Mouse (Mus musculus) cerebellum, postnatal 4 days (tissue): ENCODE data around the gene Rgs9.
"Not testable (repeated sequence)": the region's sequence is repeated elsewhere in the genome, so short reads cannot be mapped to it uniquely, and the experiment has no call there.

ENCODE experiments used
- DNase-seq, 2 experiments: peaks; one replicate each; pipeline ENCODE4 v3.0.0; 2022; ENCODE audit warnings: low spot score in 2 of 2, mixed read lengths in 1 of 2

The Rgs9 gene

GRCm38 (mm10) chr11:109297710-109298375, at the start of gene Rgs9:
Gene Rgs9 (minus strand): TSS chr11:109298129.
- peak; percentile 90 to 95 for DNase-seq

DNA sequence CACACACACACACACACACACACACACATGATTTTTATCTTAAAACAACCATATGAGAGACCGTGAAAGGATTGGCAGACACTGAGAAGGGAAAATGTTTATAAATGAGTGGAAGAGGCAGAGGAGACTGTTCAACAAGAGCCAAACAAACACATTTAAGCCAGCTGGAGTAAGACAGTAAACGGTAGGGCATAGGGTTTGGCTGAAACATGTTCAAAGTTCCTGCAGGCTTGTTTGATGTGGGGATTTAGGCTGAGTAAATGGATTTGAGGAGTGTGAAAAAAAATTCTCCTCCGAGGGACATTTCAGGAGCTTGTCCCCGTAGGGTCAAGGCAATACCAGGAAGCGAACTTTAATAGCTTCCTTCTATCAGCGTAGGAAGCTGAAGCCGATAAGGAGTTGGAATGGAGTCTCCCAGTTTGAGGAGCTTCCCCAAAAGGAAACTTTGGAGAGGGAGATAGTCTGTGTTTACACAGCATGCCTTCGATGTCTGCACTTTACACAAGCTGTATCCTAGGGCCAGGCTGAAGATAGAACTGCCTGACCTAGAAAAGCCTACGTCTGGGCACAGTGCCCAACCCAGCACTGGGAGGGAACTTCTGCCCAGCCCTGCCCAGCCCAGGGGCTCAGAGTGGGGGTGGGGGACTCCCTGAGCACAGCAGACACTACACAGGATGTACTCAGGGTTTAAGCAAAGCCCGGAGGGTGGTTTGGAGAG, 49.5 kb upstream of the Rgs9 start:
- peak; percentile 51 to 73 for DNase-seq

DNA sequence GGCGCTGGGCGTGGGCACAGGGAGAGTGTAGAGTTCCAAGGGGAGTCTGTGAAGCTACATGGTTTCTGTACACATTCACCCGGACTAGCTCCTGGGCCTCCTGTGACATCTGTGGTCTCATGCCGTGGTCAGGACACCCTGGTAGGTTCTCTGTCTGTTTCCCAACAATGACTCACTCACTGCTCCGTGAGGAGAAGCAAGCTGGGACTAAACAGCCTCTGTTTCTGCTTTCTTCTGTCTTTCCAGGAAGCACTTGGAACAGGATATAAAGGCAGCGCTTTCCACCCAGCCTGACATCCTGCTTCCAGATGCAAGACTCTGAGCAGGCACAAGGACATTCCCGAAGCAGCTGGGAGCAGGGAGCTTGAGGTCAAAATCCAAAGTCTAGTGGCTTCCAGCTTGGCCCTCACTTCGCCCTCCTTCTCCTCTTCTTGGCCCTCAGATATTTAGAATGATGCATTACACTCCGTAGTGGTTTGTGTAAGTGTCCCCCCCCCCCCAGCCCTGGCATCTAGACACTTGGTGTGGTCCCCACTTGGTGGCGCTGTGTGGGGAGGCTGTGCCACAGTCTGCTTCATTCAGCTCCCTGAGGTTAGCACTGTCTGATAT, 46.2 kb upstream of the Rgs9 start:
- DNase-seq: peak in 1 of 2 experiments; percentile 45

DNA sequence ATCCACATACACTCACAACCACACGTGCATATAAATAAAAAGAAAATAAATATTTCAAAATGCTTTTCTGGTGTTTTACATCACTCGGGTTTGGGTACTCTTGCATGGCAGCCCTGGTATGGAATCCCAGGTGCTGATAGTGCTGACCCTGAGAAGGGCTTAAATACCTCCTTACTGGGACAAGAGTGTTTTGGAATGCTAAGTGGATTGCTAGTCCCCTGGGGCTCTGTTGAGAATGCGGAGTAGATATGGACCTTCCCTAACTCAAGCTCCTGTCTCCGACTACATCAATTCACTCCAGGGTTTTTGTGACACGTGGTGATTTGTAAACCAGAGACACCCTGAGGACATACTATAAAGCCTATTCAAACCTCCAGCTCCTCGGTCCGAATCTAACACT, 45.6 kb upstream of the Rgs9 start:
- DNase-seq: no peak

GRCm38 (mm10) chr11:109342666-109343065, 44.7 kb upstream of the Rgs9 start:
- not testable (repeated sequence) for DNase-seq

DNA sequence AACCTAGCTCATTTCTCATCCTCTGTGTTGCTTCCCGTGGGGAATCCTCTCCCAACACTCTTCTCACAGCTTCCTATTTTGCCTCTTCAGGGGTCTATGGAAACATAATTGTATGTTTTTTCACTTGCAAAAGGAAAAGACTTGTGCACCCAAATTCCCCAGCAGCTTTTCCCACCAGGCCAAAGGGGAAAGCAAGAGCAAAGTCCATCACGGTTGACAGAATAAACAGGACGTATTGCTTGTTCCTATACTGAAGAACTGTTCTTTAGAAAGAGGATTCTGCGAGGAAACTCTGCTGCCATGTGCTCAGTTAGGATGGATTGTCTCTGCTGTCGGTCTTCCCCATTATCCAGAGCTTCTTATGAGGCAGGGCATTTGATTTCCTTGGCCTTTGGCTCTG, 42.6 kb upstream of the Rgs9 start:
- DNase-seq: no peak

GRCm38 (mm10) chr11:109339155-109339938, 41.4 kb upstream of the Rgs9 start:
- DNase-seq: no peak

DNA sequence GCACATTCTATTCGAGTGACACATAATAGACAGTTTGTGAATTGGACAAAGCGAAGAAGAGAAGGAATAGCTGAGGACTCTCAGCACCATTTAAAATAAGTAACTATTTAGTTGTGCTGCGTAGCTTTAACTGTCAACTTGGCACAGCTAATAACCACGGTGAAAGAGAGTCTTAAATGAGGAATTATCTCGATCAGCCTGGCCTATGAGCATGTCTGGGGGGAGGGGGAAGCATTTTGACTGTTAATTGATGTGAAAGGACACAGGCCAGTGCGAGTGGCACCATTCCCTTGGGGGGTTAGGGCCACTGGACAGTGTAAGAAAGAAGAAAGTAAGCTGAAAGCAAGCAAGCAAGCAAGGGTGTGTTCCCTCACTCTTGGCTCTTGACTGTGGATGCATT, 38.0 kb upstream of the Rgs9 start:
- no peak for DNase-seq

DNA sequence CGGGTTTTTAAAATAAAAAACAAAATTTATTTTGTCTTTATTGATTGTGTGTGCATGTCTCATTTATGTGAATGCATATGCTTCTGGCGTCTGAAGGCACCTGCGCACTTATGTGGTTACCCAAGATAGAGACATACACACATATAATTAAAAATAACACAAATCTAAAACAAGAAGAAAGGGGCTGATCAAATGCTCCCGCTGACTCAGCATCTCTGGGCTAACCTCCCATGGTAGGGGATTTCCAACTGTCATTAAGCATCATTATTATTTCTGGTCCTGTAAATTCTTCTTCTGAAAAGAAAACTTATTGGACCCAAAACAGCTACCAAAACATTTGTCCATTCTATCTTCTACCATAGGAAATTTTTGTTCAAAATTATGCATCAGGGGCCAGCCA, 36.8 kb upstream of the Rgs9 start:
- no peak for DNase-seq

- DNase-seq: no peak
These were observed 34.8 kb upstream of the Rgs9 start for GRCm38 (mm10) chr11:109332722-109333121.

DNA sequence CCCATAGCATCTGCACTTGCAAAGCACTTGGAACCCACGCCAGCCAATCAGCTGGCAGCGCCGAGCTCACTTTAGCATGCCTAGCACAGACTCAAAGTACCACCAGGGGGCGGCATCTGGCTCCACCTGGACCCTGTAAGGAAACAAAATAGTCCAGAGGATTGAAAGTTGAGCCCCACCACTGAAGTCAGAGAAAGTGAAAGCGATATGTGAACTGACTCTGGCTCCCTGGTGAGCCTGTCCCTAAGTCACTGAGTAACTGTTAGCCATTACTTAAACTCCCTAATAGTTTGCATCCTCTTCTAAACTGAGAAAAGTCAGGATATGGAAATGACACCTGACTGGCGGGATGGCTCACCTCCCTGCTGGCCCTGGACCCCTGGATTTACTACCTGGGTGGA, 33.5 kb upstream of the Rgs9 start:
- peak; percentile 90 to 95 for DNase-seq

GRCm38 (mm10) chr11:109330706-109331393, 32.9 kb upstream of the Rgs9 start:
- DNase-seq: no peak

- DNase-seq: no peak
These were observed 31.4 kb upstream of the Rgs9 start for GRCm38 (mm10) chr11:109329331-109329730.

DNA sequence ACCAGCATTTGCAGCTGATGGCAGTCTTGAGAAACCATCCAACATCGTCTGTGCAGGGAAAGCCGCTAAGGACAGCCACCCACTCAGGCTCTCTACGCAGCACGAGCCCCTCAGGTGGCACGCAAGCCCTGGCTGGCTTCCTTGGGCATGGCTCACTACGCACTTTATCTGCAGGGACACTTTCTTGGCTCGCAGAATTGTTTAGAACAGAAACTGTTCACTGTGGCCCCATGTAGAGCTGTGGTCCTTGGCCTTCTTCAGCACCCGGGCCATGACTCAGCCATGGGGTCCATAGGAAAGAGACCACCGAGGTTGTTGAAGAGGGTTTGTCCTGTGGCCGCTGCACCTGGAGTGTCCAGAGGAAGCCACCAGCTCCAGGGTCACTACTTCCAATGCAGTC, 30.0 kb upstream of the Rgs9 start:
- DNase-seq: no peak

GRCm38 (mm10) chr11:109327381-109327780, 29.5 kb upstream of the Rgs9 start:
- no peak for DNase-seq

DNA sequence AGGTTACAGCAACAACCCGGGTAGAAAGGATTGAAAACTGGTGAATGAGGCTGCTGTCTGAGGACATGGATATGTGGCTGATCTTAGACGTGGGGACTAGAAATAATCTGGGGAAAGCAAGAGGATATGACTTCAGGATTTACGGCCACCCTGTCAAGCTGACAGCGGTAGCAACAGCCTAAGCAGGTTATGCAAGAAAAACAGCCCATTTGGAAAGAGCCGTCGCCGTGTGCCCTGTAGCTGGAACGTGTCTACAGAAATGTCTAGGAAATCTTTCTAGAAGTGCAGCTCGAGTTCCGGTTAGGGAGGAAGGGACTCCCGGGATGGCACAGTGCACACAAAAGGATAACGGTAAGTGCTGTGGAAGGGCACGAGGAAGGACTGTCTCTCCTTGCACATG, 28.3 kb upstream of the Rgs9 start:
- DNase-seq: no peak

- peak; percentile 42 to 83 for DNase-seq
These were observed 22.5 kb upstream of the Rgs9 start for GRCm38 (mm10) chr11:109320361-109320933.

DNA sequence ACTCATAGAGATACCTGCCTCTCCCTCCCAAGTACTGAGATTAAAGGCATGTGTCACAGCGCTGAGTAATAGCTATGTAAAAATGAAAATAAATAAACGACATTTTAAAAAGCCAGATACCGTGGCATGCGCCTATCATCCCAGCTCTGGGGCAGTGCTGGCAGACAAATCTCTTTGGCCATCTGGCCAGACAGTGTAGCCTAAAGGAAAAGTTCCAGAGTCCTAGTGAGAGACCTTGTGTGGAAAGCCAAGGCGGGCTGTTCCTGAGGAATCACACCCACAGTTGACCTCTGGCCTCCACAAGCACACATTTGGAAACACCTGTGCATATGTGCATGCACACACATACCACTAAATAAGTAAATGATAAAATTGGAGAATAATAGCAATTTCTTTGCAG, 22.0 kb upstream of the Rgs9 start:
- no peak for DNase-seq

DNA sequence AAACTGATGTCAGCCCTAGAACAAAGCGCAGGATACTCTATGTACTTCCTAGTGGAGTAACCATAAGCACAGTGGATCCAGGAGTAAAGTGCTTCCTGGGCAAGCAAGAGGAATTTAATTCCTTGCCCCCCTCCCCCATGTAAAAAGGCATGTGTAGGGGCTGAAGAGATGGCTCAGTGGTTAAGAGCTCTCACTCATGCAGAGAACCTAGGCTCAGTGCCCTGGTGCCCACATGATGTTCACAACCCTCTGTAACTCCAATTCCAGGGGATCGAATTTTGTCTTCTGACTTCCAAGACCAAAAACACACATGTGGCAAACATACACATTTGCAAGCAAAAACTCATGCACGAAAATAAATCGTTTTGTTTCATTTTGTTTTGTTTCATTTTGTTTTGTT, 21.5 kb upstream of the Rgs9 start:
- no peak for DNase-seq

GRCm38 (mm10) chr11:109316921-109317320, 19.0 kb upstream of the Rgs9 start:
- DNase-seq: peak in 1 of 2 experiments; percentile 57

DNA sequence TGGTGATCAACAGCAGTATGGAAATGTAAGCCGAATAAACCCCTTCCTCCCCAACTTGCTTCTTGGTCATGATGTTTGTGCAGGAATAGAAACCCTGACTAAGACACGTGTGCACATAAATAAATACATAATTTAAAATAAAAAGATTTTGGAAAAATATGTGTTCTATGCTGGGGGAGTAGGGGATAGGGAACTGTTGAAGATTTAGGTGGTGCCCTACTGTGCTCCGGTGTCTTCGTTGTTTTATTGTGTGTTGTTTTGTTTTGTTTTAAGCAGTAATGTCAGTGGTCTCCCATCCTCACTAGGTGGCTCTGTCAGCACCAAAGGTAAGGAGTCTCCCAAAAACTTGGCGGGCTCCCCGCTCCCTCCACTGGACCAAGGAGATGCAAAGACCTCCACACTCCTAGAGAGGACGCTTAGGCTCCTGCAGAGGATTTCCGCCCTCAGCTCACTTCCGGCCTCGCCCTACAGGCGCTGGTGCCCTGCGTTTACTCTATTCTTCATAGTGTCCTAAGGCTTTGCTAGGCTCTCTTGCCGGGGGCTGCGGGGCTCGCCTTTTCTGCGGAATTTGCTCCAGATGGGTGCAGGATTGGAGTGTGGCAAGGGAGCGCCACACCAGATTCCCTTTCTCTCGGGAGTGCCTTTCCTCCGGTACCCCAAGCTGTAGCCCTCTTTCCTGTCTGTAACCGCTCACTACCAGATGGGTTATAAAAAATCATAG, 14.1 kb upstream of the Rgs9 start:
- peak; percentile 47 to 72 for DNase-seq
